Mouse (Mus musculus): ENCODE results near the gene Olfr139. TPM values are rescaled to one million over a fixed set of nuclear protein-coding genes. Genes with fewer than 3 reads are reported as not detected.

Gene Olfr139
- not detected for total RNA-seq (2021)

- intact Hi-C loops (cut with DNase I): no loop called here
- DNase-seq (ENCODE audit: extremely low spot score in 1 of 2, low spot score in 2 of 2): no peak
These were observed at the start of gene Olfr139, which contains the start of gene Olfr399 for GRCm38 (mm10) chr11:74056451-74056850. Gene Olfr139 (minus strand): TSS chr11:74056551. Gene Olfr399 (minus strand): TSS chr11:74056615.

- DNase-seq (ENCODE audit: extremely low spot score in 1 of 2, low spot score in 2 of 2): no peak
- intact Hi-C loops (cut with DNase I): no loop called here
These were observed 48.7 kb upstream of the Olfr139 start for GRCm38 (mm10) chr11:74105066-74105465.

- intact Hi-C loops (cut with DNase I): no loop called here
- no peak for DNase-seq (ENCODE audit: extremely low spot score in 1 of 2, low spot score in 2 of 2)
These were observed 45.2 kb upstream of the Olfr139 start for GRCm38 (mm10) chr11:74101507-74101906.

- DNase-seq (ENCODE audit: extremely low spot score in 1 of 2, low spot score in 2 of 2): no peak
- intact Hi-C loops (cut with DNase I): no loop called here
These were observed 44.4 kb upstream of the Olfr139 start for GRCm38 (mm10) chr11:74100724-74101123.

GRCm38 (mm10) chr11:74069655-74070054 is 13.3 kb upstream of the Olfr139 start, which contains the start of gene Zfp616:
Gene Zfp616 (plus strand): TSS chr11:74069955.
- no peak for DNase-seq (ENCODE audit: extremely low spot score in 1 of 2, low spot score in 2 of 2)
- intact Hi-C loops (cut with DNase I): no loop called here

GRCm38 (mm10) chr11:74051347-74051746 is 5.0 kb downstream of the Olfr139 start:
- intact Hi-C loops (cut with DNase I): no loop called here
- DNase-seq (ENCODE audit: extremely low spot score in 1 of 2, low spot score in 2 of 2): no peak

Other genes with a start within 250 kb of the Olfr139 start
- gene Olfr392, start 239.5 kb downstream of the Olfr139 start, total RNA-seq (2021): not detected
- not detected for gene Olfr393, start 205.1 kb downstream of the Olfr139 start, total RNA-seq (2021)
- not detected for gene Olfr394, start 165.8 kb downstream of the Olfr139 start, total RNA-seq (2021)
- not detected for gene Olfr395, start 147.3 kb downstream of the Olfr139 start, total RNA-seq (2021)
- gene Olfr23, start 119.9 kb downstream of the Olfr139 start, total RNA-seq (2021): not detected
- not detected for gene Olfr397, start 95.7 kb downstream of the Olfr139 start, total RNA-seq (2021)
- gene Olfr398, start 66.1 kb downstream of the Olfr139 start, total RNA-seq (2021): not detected
- gene Olfr399, start 64 bp upstream of the Olfr139 start, total RNA-seq (2021): not detected
- not detected for gene Zfp616, start 13.4 kb upstream of the Olfr139 start, total RNA-seq (2021)
- not detected for gene Olfr401, start 57.2 kb upstream of the Olfr139 start, total RNA-seq (2021)
- gene Olfr402, start 97.0 kb upstream of the Olfr139 start, total RNA-seq (2021): not detected
- gene Olfr403, start 129.7 kb upstream of the Olfr139 start, total RNA-seq (2021): not detected
- not detected for gene Olfr43, start 154.8 kb upstream of the Olfr139 start, total RNA-seq (2021)
- gene Olfr406, start 203.3 kb upstream of the Olfr139 start, total RNA-seq (2021): not detected
- gene Olfr59, start 227.2 kb upstream of the Olfr139 start, total RNA-seq (2021): not detected

Measured in left cerebral cortex, postnatal 10 days (tissue).